Mouse (Mus musculus) G1E-ER4 (cell line): Measurements from ENCODE around the gene Raet1e. TPM values are rescaled to one million over a fixed set of nuclear protein-coding genes. Genes with fewer than 3 reads are reported as not detected.
"Not testable (repeated sequence)": the region's sequence is repeated elsewhere in the genome, so short reads cannot be mapped to it uniquely, and the experiment has no call there.

Experiments used
- GATA1 ChIP-seq: IDR thresholded peaks from one replicate; pipeline ENCODE4 v1.8.0; 2012; ENCODE audit warnings: low read length, inconsistent platforms
- polyA plus RNA-seq: library from polyadenylated mRNA; stranded (reverse); fragments of >175 nt; gene quantifications from 2 replicates; pipeline ENCODE4 v1.2.3, GENCODE M21; 2012

Gene Raet1e
- polyA plus RNA-seq, 1 experiment: not detected

DNA sequence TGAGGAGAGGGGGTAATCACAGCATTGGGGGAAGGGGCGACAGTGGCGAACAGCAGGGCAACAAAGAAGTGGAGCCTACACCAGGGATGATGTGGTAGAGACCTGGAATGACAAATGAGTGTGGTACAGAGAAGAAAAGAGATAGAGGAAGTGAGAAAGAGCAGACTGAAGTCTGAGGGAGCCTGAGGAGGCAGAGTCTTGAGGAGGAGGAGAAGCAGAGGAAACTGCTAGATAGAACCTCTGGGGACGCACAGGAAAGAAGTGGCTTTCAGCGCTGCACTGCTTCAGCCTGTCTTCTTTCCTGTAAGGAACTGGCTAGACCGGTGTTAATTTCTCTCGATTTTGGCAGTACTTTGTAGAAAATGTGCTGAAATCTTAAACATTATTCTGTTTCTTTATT is 124.4 kb downstream of the Raet1e start:
- no peak for TF ChIP-seq GATA1

DNA sequence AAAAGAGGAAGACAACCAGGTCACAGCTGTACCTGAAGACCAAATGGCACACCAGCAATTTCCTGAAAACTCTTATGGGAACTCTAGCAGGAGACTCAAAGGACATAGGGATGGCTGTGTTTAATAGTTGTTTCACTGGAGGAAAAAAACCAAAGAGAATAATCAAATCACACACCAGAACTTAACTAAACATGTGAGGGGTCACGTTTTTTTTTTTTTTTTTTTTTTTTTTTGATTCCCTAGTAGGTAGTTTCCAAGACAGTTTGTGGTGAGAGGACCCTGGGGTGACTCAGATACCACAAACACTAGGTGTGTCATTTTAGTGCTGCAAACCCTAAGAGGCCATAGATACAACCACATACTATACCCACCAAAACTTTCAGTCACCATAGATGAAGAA is 137.3 kb downstream of the Raet1e start:
- TF ChIP-seq GATA1: no peak

DNA sequence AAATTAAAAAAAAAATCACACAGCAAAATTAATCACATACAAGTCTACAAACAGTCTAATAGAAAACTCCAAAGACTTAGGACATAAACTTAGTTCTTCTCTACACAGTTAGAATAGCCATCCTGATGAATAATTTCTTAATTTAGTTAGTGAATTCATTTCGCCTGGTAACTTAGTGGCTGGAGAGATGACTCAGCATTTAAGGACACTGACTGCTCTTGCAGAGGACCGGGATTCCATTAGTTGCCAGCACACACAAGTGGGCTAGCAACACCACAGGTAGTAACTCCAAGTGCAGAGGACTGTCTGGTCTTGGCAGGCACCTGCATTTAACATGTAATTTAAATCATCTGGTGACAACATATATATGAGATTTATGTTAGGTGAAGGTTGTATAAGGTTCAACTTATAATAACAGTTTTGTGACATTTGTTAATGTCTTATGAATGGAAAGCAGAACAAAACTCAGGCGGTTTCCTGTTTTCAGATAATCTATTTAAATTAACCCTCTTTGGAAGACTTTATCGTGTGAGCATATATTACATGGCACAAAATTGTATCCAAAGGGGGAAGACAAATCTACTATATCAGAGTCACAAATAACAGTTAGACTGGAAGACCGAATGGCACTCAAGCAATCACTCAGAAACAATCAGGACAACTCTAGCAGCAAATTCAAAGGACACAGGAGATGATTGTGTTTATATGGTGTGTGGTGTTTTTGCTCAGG is 138.8 kb downstream of the Raet1e start:
- TF ChIP-seq GATA1: no peak

DNA sequence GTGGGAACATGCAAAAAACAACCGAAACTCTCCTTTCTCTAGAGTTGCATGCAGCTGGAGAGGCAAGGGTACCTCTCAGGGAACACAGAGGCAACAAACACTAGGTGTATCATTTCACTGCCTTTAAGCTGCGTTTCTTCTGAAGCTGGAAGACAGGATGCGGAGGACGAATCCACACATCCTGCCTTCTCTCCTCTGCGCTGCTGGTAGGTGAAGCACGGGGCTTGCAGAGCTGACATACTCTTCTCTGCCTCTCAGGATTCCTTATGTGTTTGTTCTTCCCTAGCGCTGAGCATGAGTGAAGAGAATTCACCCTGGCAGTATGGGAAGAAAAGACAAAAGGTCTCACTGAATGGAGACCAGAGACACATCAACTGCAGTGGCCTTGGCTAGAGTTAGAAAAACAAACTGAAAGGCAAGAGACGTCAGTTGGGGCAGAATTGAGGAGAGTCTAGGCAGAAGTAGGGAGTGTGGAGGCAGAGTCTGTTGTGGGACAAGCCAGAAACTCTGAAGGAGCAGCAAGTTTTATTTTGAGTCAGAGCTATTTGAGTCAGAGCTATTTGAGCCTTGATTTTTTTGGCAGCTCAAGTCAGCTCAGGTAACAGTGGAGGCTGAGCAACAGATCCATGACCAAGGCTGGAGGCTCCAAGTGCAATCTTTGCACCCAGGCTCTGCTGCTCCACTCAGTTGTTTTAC is 139.5 kb downstream of the Raet1e start:
- TF ChIP-seq GATA1: no peak

DNA sequence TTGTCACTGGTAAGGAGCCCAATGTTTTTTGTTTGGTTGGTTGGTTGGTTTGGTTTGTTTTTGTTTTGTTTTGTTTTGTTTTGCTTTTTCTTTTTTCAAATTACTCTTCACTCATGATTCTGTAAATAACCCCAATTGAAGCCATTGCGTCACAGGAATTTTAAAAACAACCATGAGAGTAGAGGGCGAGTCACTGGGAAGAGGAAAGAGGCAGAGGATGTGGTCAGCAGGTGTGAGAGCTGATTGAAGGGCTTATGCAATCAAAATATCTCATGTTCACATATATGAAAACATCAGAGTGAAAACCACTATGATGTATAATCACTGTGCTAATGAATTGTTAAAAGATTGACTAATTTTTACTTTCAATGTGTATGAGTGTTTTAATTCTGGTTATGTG is 141.0 kb downstream of the Raet1e start:
- no peak for TF ChIP-seq GATA1

DNA sequence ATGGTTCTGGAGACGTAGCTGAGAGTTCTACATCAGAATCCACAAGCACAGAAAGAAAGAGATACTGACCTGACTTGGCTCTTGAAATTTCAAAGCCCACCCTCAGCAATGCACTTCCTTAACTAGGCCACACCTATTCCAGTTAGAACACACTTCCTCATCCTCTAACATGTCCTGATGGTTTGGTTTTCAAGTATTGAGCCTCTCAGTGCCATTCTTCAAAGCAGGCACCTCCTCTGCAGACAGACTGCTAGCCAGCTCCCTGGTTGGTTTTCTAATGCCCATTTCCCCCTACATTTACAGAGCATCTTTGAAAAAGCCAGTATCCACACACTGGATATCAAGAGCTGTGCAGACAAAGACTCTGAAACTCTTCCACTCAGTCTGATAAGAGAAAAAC is 143.3 kb downstream of the Raet1e start:
- no peak for TF ChIP-seq GATA1

DNA sequence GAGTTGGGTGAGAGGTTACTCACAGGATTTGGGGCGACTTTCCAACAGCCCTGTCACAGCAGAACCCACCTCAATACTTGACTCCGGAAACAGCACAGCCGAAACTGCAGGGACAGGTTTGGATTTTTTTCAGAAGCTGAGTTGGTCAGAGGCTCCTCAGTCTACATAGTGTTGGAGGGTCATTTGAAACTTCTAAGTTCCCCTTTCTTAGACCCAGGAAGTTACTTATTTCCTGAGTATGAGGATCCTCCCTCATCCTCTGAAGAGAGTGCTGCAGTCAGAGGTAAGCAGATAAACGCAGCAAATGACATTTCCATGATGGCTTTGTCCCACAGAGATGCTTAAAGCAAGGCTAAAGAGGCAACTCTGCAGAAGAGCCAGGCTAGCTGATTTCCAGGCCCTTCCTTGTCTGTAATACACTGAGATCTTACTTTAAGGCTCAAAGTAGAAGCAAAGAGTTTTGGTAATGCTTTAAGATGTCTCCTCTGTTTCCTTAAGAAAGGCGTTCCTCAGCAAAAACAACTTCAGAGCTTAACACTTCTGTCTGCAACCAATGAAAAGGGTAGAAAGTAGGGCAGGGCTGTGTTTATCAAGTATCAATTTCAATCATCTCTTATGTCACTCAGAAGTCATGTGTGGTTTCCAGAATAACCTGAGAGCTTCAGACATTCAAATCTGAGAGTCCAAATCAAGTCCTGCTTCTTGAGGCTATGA is 144.1 kb downstream of the Raet1e start:
- no peak for TF ChIP-seq GATA1

DNA sequence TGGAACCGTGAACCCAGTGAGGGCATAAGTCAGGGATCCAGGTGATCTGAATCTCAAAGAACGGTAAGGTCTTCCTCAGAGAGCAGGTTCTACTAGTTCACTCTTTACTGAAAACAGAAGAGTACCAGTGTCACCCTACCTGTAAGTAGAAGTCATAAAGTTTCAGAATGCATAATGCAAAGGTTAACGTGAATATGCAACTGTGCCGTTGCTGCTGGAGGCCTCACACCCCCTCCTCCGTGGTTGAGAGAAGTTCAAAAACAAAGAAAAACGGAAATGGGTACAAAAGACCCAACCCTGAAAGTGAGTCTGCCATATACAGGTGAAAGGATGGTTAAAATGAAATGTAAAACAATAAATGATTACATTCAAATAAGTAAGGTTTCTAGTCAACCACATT is 145.4 kb downstream of the Raet1e start:
- no peak for TF ChIP-seq GATA1

DNA sequence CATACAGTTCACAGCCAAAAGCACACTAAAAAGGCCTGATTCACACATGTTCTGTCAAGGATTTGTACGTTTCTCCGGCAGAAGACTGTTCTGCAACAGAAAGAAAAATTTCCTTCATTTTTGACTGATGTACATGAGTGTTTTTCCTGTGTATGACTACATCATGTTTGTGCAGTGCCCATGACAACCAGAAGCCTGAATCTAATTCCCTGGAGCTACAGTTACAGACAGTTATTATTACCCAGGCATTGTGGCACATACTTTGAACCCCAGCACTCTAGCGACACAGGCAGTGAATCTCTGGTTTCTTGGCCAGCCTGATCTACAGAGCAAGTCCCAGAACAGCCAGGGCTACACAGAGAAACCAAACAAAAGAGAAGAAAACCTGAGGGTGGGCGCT is 147.4 kb downstream of the Raet1e start:
- no peak for TF ChIP-seq GATA1

DNA sequence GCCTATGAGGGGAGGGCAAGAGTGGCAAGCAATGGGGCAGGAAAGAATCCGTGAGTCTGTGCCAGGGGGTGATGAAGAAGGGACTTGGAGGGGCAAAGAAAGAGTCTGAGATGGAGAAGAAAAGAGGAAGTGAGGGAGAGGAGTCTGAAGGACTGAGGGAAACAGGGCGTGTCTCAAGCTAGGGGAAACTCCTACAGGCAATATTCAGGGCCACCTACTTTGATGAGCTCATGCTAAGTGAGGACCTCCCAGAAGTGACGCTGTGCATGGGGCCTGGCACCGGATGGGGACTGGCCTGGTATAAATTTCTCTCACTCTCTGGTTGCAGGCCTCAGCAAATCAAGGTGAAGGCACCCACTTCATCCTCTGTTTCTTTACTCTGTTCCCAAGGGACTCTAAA is 148.1 kb downstream of the Raet1e start:
- TF ChIP-seq GATA1: no peak

DNA sequence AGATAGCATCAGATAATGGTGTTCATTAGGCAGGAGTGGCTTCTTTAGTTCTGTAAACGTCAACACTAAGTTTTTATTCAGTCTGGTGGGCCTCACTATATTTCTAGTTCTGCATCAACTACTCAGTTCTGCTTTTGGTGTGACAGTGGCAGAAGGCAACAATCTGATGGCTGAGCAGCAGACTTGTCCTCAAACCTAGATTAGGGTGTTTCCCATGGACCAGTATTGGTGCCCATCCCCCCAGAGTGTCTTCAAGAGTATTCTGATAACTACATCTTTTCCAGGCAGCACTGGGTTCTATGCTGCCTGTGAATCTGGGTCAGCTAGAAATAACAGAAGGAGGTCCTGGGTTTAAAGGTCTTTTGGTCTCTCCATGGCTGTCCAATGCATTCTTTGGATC is 149.9 kb downstream of the Raet1e start:
- TF ChIP-seq GATA1: no peak

DNA sequence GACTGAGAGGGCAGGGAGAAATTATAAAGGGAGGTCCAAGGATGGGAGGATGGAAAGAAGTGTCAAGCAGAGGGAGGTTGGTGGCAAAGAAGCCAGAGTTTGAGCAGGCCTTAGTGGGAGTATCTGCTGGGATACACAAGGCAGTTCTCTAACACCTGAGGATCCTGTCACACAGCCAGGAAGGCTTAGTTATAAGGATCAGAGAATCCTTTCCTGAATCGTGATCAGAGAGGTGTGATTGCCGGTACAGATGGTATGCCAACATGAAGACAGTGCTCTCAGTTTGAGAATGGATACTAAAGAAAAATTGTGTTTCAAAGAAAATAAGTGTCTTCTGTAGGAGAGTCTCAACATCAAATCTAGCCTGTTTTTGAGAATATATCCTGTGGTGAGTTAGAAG is 164.5 kb downstream of the Raet1e start:
- TF ChIP-seq GATA1: no peak

DNA sequence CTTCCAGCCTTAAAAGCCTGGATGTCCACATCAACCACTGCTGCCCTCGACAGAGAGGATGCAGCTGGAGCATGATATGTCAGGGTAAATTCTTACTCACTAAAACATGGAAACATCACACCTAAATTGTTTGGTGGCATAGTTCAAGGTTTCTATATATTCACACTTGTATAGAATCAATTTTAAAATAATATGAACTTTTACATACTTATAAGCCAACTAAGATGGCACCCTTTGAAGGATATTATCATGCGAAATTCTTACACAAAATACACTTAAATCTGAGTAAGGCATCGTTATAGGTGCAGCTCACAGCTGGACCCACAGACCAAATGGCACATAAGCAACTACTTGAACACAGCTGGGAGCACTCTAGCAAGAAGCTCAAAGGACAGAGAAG is 201.9 kb downstream of the Raet1e start, which contains the start of gene Raet1d:
Gene Raet1d, plus strand, starts transcription at position 301 of the 400 bp plus-strand sequence.
- not testable (repeated sequence) for TF ChIP-seq GATA1

Other genes starting within 250 kb of the Raet1e start
- gene 4930444G20Rik, start 90.5 kb upstream of the Raet1e start, polyA plus RNA-seq: not detected in 2 replicates
- 0.13 TPM in 1 of 2 replicates, not detected in the other for gene E030030I06Rik, start 9.3 kb upstream of the Raet1e start, polyA plus RNA-seq
- not detected in 2 replicates for gene H60b, start within 50 bp of the Raet1e start, polyA plus RNA-seq
- not detected in 2 replicates for gene Raet1d, start 202.0 kb downstream of the Raet1e start, polyA plus RNA-seq